Mouse (Mus musculus): ENCODE results near the gene Wdr82. TPM values are rescaled to one million over a fixed set of nuclear protein-coding genes. Genes with fewer than 3 reads are reported as not detected.

The Wdr82 gene
- total and polyA plus RNA-seq, 3 experiments = 70.4 to 131 (median 100) TPM

DNA sequence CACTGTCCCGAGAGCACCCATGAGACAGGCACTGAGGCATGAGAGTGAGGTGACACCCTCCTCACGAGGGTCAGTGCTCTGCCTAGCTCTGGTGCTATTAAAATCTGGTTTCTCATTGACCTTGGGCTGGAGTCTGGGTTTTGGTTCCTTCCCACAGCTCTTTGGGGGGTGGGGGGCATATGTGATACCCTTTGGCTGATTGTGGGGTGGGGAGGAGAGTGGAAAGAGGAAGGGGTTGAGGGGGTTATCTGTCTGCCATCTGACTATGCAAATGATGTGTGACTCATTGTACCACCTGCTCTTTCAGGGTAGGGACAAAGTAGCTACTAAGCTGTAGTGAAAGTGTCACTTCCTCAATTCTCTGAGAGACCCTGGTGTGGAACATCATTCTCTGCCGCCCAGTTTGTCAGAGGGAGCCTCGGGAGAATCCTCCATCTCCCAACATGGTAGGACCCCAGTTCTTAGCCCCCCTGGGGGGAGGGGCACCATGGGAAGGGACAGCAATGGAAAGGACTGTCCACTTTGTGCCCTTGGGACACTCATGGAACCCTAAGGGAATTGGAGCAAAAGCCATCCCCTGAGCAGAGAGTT lies 51.6 kb downstream of the Wdr82 start, which contains the start of gene Tlr9 (continued):
- peak; percentile 6; the same call in 1 of the 2 replicates for TF ChIP-seq NRF1 (IDR thresholded peaks at IDR 0.05; ENCODE audit: low read depth, low read length)
- no peak for TF ChIP-seq GABPA (IDR thresholded peaks at IDR 0.05; ENCODE audit: insufficient replicate concordance, low read depth, low read length)
- 0 out of 2 replicates have a peak, but pooled peaks have one; percentile 65 for TF ChIP-seq KAT2A (IDR thresholded peaks at IDR 0.05; ENCODE audit: insufficient replicate concordance, low read length)
- TF ChIP-seq ZKSCAN1 (IDR thresholded peaks at IDR 0.05; ENCODE audit: borderline replicate concordance, low read depth, low read length) = no peak
- peak; percentile 99 for TF ChIP-seq IRF4 (IDR thresholded peaks at IDR 0.05; ENCODE audit: low read depth, low read length)
- peak; percentile 9; the same call in 1 of the 2 replicates for TF ChIP-seq SMC3 (IDR thresholded peaks at IDR 0.05; ENCODE audit: low read depth, low read length)
- peak; percentile 97 for TF ChIP-seq JUN (IDR thresholded peaks at IDR 0.05; ENCODE audit: insufficient read depth, low read depth, low read length)
- peak; percentile 52; the same call in 1 of the 2 replicates for TF ChIP-seq ZNF384 (IDR thresholded peaks at IDR 0.05; ENCODE audit: low read depth, low read length)
- peak; percentile 99 for TF ChIP-seq RCOR1 (conservative IDR thresholded peaks at IDR 0.05; ENCODE audit: low read depth, low read length)

DNA sequence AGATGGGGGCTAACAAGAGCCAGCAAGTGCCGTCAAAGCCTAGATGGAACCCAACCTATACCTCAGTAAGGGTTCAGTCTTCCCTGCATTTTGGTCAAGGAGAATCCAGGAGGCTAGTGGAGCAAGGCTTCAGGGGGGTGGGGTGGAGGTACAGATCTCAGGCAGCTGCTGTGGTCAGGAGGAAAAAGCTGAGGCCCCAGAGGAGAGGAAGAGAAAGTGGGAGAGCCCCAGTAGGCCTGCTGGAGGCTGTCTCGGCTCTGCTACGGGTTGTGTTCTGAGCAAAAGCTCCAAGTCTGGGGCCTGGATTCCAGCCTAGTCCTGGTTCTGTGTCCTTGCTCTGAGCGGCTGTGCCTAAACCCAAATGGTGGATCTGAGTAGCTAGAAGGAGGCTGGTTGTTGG lies 52.3 kb downstream of the Wdr82 start:
- dilution Hi-C loops (cut with MboI; ENCODE audit: extremely low pct_ligation_motif_present, extremely low pct_unique_long_range_greater_than_20kb, low sequenced_read_pairs) = no loop called here
- H3K4me3 ChIP-seq (replicated peaks in 1 of 3; ENCODE audit: low read depth in 2 of 3, low read length in 2 of 3, poor library complexity in 1 of 3) = peak overlapping the region; percentile 20 to 51 (median 48)
- H3K9ac ChIP-seq (ENCODE audit: insufficient read depth, low read depth) = peak overlapping the region; percentile 34
- peaks cover 28 to 48% of the 10 kb centered on the region in 2 experiments for H3K36me3 ChIP-seq (replicated peaks in 1 of 2; ENCODE audit: control insufficient read depth in 1 of 2, insufficient read depth in 1 of 2, low read length in 1 of 2)
- no peaks in the 10 kb centered on the region for H3K79me2 ChIP-seq (replicated peaks; ENCODE audit: control insufficient read depth, extremely low read depth, insufficient read depth, poor library complexity, severe bottlenecking)
- H3K27ac ChIP-seq (ENCODE audit: insufficient read depth, low read depth) = peak overlapping the region; percentile 95
- H3K9me3 ChIP-seq (replicated peaks; ENCODE audit: low read length) = peaks cover 50% of the 10 kb centered on the region
- H3K27me3 ChIP-seq (replicated peaks) = no peaks in the 10 kb centered on the region
- peak overlapping the region; percentile 65 for H3K4me2 ChIP-seq (ENCODE audit: insufficient read depth, low read depth, poor library complexity, severe bottlenecking)
- in situ Hi-C loops (cut with MboI; ENCODE audit: low pct_ligation_motif_present, low pct_unique_long_range_greater_than_20kb, low sequenced_read_pairs) = no loop called here
- H3K4me1 ChIP-seq (ENCODE audit: control insufficient read depth in 1 of 2, insufficient read depth in 2 of 2) = peaks cover 36 to 53% of the 10 kb centered on the region in 2 experiments
- DNase-seq (ENCODE audit: extremely low read depth) = peak; percentile 82
- peak; percentile 52; the same call in 1 of the 2 replicates for TF ChIP-seq MYC (IDR thresholded peaks at IDR 0.05; ENCODE audit: low read depth, low read length)
- TF ChIP-seq USF1 (IDR thresholded peaks at IDR 0.05; ENCODE audit: low read depth, low read length) = no peak
- peak; percentile 96 for TF ChIP-seq IRF4 (IDR thresholded peaks at IDR 0.05; ENCODE audit: low read depth, low read length)
- TF ChIP-seq TBP (conservative IDR thresholded peaks at IDR 0.05; ENCODE audit: low read depth, low read length) = no peak
- TF ChIP-seq GABPA (IDR thresholded peaks at IDR 0.05; ENCODE audit: insufficient replicate concordance, low read depth, low read length) = no peak
- no peak for TF ChIP-seq SMC3 (IDR thresholded peaks at IDR 0.05; ENCODE audit: low read depth, low read length)
- no peak for TF ChIP-seq PAX5 (IDR thresholded peaks at IDR 0.05; ENCODE audit: low read length)
- TF ChIP-seq RAD21 (IDR thresholded peaks at IDR 0.05; ENCODE audit: low read depth, low read length) = no peak
- TF ChIP-seq NELFE (IDR thresholded peaks at IDR 0.05; ENCODE audit: low read depth, low read length) = 0 out of 2 replicates have a peak, but pooled peaks have one; percentile 2
- TF ChIP-seq E2F4 (IDR thresholded peaks at IDR 0.05; ENCODE audit: insufficient replicate concordance, low read depth, low read length) = no peak
- peak; percentile 80 for TF ChIP-seq MEF2A (IDR thresholded peaks at IDR 0.05; ENCODE audit: borderline replicate concordance, low read depth, low read length)
- no peak for TF ChIP-seq MAX (IDR thresholded peaks at IDR 0.05; ENCODE audit: low read length)
- TF ChIP-seq USF2 (conservative IDR thresholded peaks at IDR 0.05; ENCODE audit: low read depth, low read length) = no peak
- TF ChIP-seq KAT2A (IDR thresholded peaks at IDR 0.05; ENCODE audit: insufficient replicate concordance, low read length) = no peak
- TF ChIP-seq CTCF (conservative IDR thresholded peaks at IDR 0.05 in 1 of 2, IDR thresholded peaks at IDR 0.05 in 1 of 2; ENCODE audit: low read depth in 2 of 2, low read length in 2 of 2) = no peak
- no peak; the same call in 1 of the 2 replicates for TF ChIP-seq JUN (IDR thresholded peaks at IDR 0.05; ENCODE audit: insufficient read depth, low read depth, low read length)
- TF ChIP-seq MAZ (IDR thresholded peaks at IDR 0.05; ENCODE audit: low read depth, low read length) = 0 out of 2 replicates have a peak, but pooled peaks have one; percentile 25
- TF ChIP-seq HCFC1 (IDR thresholded peaks at IDR 0.05; ENCODE audit: low read depth, low read length) = no peak
- TF ChIP-seq JUND (conservative IDR thresholded peaks at IDR 0.05; ENCODE audit: low read depth, low read length) = no peak
- no peak for TF ChIP-seq ZC3H11A (IDR thresholded peaks at IDR 0.05; ENCODE audit: low read depth, low read length)
- no peak for TF ChIP-seq ZKSCAN1 (IDR thresholded peaks at IDR 0.05; ENCODE audit: borderline replicate concordance, low read depth, low read length)
- TF ChIP-seq UBTF (IDR thresholded peaks at IDR 0.05; ENCODE audit: low read depth, low read length) = no peak
- TF ChIP-seq POLR2AphosphoS2 (IDR thresholded peaks at IDR 0.05; ENCODE audit: low read depth, low read length) = no peak
- no peak for TF ChIP-seq ZNF384 (IDR thresholded peaks at IDR 0.05; ENCODE audit: low read depth, low read length)
- no peak for TF ChIP-seq SIN3A (IDR thresholded peaks at IDR 0.05; ENCODE audit: low read length)
- peak; percentile 84 for TF ChIP-seq ETS1 (conservative IDR thresholded peaks at IDR 0.05; ENCODE audit: low read depth, low read length)
- TF ChIP-seq ELF1 (IDR thresholded peaks at IDR 0.05; ENCODE audit: low read depth, low read length) = no peak
- TF ChIP-seq EP300 (IDR thresholded peaks at IDR 0.05; ENCODE audit: low read length) = peak; percentile 94
- no peak for TF ChIP-seq MXI1 (IDR thresholded peaks at IDR 0.05; ENCODE audit: low read depth, low read length)
- no peak; the same call in 1 of the 2 replicates for TF ChIP-seq POLR2A (IDR thresholded peaks at IDR 0.05; ENCODE audit: low read depth, low read length)
- peak; percentile 88 for TF ChIP-seq CHD2 (IDR thresholded peaks at IDR 0.05; ENCODE audit: low read length)
- peak; percentile 97 for TF ChIP-seq TCF12 (IDR thresholded peaks at IDR 0.05; ENCODE audit: low read depth, low read length)
- TF ChIP-seq CHD1 (IDR thresholded peaks at IDR 0.05; ENCODE audit: low read depth, low read length) = no peak
